Mouse (Mus musculus): Measurements from ENCODE around the gene Mocs1.
"Not testable (repeated sequence)": the region's sequence is repeated elsewhere in the genome, so short reads cannot be mapped to it uniquely, and the experiment has no call there.

Mocs1 gene

DNA sequence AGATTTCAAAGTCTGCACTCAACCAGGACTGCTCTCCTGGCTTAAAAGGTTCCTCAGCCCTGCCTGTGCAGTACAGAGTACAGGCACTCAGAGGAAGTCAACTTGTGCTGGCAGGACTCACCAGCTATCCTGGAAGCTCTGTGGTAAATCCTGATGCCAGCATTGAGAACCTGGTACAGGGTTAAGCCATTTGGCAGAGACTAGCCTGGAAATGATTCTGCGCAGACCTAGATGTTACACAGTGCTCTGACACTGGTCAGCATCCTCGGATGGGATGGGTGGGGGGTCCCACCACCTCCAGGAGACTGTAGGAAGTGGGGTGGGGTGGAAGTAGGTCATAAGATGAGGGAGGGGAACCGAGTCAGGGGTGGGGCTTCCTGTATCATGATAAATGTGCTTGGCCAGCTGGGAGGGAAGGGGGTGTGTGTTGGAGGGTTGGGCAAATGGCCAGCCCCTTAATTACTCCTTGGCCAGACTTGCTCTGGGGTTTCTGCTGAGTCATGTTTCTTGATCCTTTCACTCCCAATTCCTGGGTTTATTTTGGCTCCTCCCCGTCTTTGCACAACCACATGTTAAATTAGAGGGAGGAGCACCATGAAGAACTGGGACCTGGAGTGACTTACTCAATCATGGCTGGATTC is 4.0 kb downstream of the Mocs1 start:
- DNase-seq, result no peak

DNA sequence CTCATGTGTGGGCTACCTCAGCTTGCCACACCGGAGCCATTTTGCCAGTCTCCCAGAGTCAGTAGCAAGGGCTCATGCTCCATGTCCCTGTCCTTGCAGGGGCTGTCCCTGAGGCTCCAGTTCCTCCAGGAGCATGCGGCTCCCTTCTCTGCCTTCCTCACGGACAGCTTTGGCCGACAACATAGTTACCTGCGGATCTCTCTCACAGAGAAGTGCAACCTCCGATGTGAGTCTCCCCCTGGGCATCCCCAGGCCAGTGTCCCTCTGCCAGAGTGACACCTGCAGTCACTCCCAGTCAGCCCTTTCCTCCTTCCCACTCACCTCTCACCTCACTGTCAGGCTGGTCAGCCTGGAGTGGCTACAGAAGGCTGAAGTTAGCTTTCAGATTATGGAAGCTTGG is 4.9 kb downstream of the Mocs1 start:
- no peak for DNase-seq

DNA sequence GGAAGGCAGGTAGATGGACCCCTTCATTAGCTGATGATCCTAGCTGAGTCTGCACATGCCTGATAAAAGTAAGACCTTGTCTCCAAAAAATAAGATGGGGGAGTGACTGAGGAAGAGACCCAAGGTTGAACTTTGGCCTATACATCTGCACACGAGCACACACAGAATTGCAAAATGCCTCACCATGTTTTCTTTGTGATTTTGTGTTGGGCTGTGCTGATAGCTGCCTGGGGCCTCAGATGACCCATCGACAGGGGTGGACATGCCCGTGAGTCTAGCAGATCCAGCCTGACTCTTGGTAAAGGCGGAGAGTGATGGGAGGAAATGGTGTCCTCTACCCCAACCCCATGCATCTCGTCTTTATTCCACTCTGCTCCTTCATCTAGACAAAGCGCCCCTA is 6.1 kb downstream of the Mocs1 start:
- DNase-seq, result no peak

- DNase-seq, result no peak
Measured at GRCm38 (mm10) chr17:49435081-49435480, 6.9 kb downstream of the Mocs1 start.

DNA sequence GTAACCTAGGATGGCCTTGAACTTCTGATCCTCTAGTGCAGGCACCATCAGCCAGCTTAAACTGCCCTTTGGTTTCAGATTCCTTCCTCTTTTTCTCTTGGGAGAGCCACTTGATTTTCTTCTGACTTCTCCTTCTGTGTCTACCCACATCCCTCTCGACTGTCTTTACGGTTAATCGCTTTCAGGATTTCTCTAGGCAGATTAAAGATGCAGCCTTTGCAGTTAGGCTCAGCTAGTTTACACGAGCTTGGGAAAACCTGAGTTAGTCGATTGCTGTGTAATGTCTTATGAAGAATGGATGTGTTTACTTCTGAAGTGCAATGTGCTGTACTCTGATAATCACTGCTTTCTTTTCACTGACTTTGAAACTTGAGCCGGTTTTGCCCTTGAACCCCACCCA is 8.5 kb downstream of the Mocs1 start:
- DNase-seq, result no peak

DNA sequence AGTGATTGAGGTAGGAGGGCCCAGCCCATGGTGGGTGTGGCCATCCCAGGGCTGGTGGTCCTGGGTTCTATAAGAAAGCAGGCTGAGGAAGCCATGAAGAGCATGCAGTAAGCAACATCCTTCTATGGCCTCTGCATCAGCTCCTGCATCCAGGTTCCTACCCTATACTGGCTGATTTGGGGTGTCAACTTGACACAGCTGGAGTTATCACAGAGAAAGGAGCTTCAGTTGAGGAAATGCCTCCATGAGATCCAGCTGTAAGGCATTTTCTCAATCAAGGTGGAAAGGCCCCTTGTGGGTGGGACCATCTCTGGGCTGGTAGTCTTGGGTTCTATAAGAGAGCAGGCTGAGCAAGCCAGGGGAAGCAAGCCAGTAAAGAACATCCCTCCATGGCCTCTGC is 9.1 kb downstream of the Mocs1 start:
- DNase-seq, result not testable (repeated sequence)

GRCm38 (mm10) chr17:49438822-49439574 is 10.8 kb downstream of the Mocs1 start:
- DNase-seq, result no peak

DNA sequence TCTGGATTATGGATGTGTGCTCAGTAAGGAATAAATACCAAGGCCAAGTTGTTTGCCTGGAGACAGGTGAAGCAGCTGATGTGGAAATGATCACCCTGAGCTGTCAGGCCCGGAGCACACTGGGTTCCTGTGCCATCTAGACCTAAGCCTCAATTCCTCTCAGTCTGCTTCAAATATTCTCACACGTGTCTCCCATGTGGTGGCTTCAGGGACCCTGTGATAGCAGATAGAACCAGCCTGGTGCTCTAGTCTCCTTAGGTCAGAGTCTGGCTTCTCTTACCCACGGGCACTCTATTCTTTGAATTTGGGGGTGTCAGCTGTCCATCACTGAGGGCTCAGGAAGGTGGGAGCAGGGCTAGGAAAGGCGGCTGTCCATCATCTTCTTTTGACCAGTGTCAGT is 11.5 kb downstream of the Mocs1 start:
- no peak for DNase-seq

DNA sequence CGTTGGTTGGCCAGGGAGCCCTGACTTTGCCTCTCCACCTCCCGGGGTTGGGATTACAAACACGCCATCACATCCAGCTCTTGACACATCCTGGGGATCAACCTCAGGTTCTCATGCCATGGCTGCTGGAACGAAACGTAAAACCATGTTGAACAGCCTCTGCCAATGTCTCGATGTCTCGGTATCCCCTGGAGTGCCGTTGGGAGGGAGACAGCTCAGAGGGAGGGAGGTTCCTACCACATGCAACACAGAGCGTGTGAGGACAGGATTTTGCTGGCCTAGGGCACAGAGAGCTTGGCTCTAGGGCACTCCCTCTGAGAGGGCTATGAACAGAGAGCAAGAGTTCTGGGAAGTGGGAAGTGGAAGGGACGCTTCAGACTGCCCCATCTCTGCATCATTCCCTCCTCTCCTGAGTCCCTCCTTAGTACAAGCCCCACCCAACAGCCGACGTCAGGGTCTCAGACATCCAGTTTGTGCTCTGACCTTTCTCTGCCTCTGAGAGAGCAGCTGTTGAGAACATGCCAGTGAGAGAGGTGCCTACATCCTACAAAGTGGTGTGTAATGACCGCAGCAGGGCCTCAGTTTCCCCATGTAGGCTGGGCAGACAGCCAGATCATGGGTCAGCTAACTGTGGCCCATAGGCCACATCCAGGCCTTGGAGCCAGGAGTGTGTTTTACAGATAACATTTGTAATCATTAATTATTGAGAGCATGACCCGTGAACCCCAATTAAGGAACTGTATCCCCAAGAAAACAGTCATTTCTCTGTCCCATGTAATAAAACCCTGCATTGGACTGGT is 12.4 kb downstream of the Mocs1 start:
- no peak for DNase-seq

DNA sequence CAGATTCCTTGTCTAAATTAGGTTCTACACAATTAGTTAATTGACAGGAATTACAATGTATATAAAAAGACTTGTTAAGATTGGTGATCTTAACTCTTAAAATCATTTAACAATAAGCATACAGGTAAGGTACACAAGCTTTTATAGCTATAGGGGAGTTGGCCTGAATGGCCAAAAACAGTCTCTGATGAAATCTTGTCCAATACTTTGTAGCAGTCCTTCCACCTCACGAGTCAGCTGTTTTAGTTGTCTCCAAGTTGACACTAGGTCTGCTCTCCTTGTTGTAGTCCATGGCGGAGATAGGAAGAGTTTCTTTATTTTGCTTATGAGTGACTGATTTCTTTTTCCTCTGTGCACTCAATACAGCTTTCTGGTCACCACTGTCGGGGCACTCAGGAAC is 14.7 kb downstream of the Mocs1 start:
- DNase-seq, result not testable (repeated sequence)

- DNase-seq, result no peak
Measured at GRCm38 (mm10) chr17:49448570-49449229, 20.5 kb downstream of the Mocs1 start.

DNA sequence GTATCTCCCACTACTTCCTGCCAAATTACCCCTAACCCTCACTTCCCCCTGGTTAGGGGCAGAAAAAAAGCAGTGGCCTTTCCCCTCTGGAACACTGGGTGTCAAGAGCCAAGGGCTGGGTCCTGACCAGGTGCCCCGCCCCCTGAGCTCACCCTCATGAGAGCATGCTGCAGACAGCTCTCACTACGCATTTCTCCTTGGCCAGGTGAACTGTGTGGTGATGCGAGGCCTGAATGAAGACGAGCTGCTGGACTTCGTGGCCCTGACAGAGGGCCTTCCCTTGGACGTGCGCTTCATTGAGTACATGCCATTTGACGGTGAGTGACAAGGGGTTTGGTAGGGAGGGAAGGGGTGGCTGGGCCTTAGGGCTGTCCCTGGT is 21.1 kb downstream of the Mocs1 start:
- no peak for DNase-seq

DNA sequence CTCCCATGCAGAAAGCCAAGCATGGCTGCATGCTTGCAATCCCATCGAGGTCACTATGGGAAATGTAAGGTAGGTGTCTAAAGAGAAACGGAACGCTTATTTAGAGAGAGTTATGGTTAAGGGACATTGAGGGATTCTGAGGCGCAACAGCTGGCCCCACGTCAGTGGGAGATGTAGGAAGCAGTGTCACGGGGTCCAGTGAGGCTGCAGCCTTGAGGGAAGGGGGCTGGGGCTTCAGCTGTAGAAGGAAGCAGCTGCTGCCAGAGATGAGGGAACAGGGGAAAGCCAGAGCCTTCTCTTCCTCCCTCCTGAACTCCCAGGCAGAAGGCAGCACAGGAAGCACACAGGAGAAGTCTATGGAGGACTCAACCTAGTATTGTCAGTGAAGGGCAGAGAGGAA is 22.8 kb downstream of the Mocs1 start:
- no peak for DNase-seq

DNA sequence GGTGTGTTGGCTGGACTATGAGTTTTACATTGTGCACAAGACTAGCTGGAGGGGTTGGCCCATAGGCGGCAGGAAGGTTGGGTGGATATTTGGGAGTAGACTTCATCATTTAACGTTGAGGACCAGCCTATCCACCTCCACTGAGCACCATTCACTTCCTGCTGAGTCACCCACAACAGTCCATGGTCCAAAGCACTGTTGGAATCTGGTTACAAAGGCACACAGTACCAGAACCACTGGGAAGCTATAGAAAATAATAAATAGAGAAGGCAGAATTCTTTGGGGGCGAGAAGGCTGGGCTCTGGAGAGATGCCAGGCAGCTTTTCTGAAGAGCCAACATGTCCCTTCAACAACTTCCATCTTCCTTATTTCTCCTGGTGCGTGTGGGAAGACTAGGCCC is 28.2 kb downstream of the Mocs1 start:
- no peak for DNase-seq

GRCm38 (mm10) chr17:49457833-49458232 is 29.7 kb downstream of the Mocs1 start:
- DNase-seq, result no peak

GRCm38 (mm10) chr17:49458386-49458785 is 30.2 kb downstream of the Mocs1 start:
- DNase-seq, result no peak

DNA sequence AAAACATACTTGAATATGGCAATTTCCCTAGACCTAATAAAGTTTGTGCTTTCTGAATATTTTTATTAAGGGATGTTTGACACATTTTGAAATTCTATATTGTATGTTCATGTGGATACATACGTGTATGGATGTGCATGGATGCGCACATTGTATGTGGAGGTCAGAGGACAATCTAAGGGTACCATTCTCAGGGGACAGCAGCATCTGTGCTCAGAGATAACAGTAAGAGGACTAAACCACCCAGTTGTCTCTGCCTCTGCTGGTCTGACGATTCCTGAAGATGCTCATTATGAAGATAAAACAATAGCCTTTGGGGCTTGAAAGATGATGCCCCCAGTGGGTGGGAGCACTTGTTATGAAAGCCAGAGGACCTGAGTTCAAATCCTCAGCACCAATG is 36.7 kb downstream of the Mocs1 start:
- no peak for DNase-seq

DNA sequence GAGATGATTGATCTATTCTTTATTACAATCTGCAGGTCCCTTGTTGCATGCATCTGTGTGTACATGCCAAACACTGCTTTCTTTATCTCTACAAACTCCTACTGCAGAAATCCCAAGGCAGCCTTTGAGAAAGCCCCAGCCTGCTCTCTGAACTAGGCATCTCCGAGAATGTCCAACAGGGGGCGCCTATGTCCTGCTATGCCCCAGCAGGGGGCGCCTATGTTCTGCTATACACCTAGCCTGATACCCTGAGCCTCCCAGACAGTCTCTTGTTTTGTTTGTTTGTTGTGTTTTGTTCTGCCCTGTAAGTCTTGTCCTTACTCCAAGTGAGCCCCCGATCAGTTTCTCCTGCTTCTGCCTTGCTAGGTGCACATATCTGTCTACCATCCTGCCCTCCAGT is 40.1 kb downstream of the Mocs1 start:
- peak; percentile 91 for DNase-seq

DNA sequence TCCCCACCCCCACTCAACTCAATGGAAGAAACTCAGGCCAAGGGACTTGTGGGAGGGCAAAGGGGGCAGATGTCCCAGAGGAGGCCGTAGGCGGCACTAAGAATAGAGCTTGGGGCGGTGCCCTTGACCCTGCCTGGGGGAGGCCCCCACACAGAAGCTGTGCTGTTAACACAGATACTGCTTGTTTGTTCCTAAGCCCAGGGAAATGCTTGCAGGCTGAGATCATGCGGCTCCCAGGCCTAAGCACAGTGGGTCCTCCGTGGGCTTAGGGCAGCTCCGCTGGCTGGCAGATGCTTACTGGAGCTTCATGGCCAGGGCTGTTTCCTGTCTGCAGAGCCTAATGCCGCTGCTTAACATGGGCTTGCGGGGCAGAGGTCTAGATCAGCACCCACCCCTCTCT is 44.5 kb downstream of the Mocs1 start:
- no peak for DNase-seq

DNA sequence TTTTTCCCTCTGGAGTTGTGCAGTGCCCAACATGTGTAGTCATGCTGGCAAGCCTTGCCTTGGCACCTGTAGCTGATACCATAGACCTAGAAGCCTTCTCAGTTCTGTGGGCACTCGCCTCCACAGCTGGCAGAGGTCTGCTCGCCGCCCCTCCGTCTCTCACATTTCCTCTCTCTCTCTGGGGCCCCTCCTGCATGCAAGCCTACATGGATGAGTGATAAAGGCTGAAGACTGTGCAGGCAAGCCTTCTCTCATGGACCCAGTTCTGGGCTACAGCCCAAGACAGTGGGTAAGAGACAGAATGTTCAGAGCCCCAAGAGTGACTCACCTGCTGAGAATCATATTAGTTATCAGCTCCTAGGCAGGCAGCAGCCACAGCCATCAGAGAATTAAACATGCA is 45.9 kb downstream of the Mocs1 start:
- DNase-seq, result no peak

GRCm38 (mm10) chr17:49475174-49475573 is 47.0 kb downstream of the Mocs1 start:
- DNase-seq, result no peak

- no peak for DNase-seq
Measured at GRCm38 (mm10) chr17:49477370-49477769, 49.2 kb downstream of the Mocs1 start.

DNA sequence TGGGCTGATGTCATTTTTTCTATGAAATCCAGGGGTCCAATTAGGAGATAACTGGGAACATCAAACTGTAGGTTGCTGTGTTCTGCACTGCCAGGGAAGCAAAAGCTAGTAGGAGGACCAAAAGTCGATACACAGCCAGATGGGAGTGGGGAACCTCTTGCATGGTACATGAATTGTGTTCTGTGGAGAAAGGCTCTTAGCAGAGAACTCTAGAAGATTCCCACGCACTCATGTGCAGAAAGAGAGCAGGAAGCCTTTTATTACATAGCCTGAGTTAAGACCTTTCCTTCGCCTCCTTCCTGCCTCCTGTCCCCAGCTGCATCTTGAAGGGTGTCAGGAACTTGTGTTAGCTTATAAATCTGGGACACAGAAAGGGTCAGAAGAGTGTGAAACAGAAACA is 53.7 kb downstream of the Mocs1 start:
- DNase-seq, result no peak

- DNase-seq, result no peak
Measured at GRCm38 (mm10) chr17:49484435-49484834, 56.3 kb downstream of the Mocs1 start.

All from cerebellum, adult 9-10 months (tissue).